Mouse (Mus musculus) lung, adult 18-20 months (tissue): Measurements from ENCODE around the gene Nckap5.

Experiments
- DNase-seq, 2 experiments: peaks; one replicate each; pipeline ENCODE4 v3.0.0; 2022; ENCODE audit warnings: mixed read lengths in 2 of 2

The Nckap5 gene

GRCm38 (mm10) chr1:126547979-126548378, 282.6 kb downstream of the Nckap5 start:
- DNase-seq = no peak

GRCm38 (mm10) chr1:126544471-126544870, 286.1 kb downstream of the Nckap5 start:
- DNase-seq = no peak

DNA sequence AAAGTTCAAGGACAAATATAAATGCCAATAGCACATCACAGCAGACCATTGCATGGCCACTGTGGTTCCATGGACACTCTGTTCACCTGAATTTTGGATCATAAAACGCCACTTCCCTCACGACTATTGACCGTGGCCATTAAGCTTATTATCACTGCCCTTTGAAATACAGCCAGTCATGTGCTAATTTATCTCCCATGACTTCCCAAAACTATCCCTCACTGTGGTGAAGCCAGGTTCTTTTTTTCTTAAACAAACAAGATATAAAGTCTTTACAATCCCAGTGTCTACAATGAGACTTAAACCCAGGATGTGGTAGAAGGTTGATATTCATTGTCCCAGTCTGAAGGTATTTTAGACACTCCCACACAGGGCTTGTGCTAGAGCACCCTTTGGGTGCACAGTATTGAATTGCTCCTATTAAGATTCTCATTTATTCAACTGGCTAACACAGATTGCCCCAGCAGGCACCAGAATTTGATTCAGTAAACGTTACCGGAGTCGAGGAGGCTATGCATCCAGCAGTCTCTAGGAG, 293.3 kb downstream of the Nckap5 start:
- DNase-seq = no peak

- DNase-seq = no peak
These were observed 295.1 kb downstream of the Nckap5 start for GRCm38 (mm10) chr1:126535527-126535926.

GRCm38 (mm10) chr1:126534046-126534445, 296.6 kb downstream of the Nckap5 start:
- no peak for DNase-seq

DNA sequence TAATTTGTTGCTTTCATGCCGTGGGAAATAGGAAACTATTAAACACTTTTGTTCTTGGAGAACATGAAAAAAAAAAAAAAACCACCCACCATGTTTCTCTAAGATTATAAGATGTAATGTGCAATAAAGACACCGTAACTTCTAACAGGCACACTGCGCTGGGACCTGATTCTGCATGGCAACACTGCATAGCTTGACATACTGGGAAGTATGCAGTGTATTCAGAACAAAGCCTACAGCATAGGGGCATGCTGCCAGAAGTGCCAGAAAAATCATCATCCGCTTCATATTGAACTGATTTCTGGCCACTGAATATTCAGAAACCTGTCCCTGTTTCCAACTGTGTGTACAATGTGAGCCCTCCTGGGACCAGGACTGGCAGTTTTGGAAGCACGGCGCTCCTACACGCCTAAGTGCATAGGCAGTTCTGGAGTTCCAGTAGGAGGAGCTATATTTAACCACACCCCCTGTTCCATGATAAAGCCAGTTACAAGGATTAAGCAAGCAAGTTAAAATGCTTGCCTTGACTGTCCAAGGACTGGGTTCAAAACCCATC, 302.5 kb downstream of the Nckap5 start:
- no peak for DNase-seq

DNA sequence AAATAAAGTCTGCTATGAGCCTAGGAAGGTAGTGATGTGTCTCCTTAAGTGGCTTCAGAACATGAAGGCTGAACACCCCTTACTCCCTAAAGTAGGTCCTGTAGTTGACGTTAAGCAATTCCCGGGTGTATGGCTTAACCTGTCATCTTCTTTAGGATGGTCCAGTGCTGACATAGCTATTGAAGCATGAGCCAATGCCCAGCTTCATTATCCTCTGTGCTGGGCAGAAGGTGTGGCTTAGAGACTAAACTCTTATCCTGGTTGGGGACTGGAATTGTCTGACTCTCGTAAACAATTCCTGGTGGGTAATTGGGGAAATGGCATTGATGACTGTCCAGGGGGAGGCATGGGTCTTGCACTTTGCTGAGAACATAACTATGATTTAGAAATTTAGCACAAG, 312.5 kb downstream of the Nckap5 start:
- no peak for DNase-seq

DNA sequence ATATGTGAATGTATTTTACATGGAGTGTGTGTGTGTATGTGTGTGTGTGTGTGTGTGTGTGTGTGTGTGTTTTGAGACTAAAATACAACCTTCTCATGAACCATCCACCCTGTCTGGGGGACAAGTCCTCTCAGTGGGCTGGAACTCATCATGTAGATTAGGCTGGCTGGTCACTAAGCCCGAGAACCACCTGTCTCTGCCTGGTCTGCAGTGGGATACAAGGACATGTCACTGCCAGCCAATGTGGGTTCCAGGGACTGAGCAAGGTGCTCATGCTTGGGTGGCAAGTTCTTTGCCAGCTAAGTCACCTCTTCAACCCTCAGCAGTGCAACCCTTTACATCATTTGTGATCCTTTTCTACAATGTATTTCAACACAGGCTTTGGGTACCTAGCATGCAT, 313.2 kb downstream of the Nckap5 start:
- DNase-seq = no peak

DNA sequence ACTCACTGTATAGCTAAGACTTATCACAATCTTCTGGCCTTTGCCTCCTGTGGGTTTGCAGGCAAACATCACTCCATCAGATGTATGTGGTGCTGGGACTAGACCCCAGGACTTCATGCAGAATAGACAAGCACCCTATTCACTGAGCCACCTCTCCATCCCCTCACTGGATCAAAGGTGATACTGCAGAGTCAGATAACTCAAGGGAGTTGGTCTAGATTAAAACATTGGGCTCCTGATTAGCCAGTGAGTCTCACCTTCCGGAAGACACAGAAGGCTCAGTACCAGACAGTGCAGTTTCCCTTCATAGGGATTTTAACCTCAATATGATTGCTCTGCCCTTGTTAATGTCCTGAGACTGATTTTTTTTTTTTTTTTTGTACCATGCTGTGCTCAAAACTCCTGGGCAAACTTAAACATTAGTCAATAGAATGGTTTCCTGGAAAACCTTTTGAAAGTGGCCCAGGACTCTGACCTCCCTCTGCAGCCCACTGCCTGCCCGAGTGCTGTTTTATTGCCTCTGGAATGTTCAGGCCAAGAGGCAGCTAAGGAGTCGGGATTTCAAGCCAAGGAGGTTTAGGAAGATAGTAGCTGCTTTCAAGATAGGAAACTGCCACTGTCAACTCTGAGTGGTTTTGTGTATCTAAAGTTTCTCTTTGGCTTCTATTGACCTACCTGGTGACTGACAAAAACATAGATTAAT, 315.4 kb downstream of the Nckap5 start:
- no peak for DNase-seq

- no peak for DNase-seq
These were observed 318.7 kb downstream of the Nckap5 start for GRCm38 (mm10) chr1:126511835-126512445.

DNA sequence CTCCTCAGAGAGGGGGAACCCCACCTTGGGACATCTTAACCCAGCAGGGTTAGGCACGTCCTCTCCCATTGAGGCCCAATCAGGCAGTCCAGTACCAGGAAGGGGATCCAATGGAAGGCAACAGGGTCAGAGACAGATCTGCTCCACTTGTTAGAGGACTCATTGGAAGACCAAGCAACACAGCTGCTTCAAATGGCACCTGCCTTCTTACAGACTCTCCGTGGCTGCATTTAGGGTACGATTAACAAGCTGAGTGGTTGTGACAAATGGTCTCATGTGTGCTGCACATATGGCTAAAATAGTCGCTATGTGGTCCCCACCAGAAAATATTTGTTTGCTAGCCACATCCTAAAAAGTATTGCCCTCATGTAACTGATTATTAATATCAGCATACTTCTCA, 325.9 kb downstream of the Nckap5 start:
- DNase-seq = no peak

- DNase-seq = no peak
These were observed 327.9 kb downstream of the Nckap5 start for GRCm38 (mm10) chr1:126502741-126503140.

DNA sequence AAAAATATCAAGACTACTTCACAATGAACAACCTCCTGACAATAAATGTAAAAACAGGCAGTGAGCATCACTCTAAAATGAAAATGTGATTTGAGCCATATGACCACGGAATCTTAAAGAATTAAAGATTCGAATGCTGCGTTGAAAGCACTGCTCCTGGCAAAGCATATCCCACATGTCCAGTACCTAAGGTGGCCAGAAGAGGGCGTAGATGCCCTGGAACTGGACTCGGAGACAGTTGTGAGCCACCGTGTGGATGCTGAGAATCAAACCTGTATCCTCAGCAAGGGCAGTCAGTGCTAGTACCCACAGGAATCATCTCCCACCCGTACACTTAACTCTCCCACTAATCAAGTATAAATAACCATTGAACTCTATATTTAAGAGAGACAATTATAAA, 333.9 kb downstream of the Nckap5 start:
- DNase-seq = no peak

DNA sequence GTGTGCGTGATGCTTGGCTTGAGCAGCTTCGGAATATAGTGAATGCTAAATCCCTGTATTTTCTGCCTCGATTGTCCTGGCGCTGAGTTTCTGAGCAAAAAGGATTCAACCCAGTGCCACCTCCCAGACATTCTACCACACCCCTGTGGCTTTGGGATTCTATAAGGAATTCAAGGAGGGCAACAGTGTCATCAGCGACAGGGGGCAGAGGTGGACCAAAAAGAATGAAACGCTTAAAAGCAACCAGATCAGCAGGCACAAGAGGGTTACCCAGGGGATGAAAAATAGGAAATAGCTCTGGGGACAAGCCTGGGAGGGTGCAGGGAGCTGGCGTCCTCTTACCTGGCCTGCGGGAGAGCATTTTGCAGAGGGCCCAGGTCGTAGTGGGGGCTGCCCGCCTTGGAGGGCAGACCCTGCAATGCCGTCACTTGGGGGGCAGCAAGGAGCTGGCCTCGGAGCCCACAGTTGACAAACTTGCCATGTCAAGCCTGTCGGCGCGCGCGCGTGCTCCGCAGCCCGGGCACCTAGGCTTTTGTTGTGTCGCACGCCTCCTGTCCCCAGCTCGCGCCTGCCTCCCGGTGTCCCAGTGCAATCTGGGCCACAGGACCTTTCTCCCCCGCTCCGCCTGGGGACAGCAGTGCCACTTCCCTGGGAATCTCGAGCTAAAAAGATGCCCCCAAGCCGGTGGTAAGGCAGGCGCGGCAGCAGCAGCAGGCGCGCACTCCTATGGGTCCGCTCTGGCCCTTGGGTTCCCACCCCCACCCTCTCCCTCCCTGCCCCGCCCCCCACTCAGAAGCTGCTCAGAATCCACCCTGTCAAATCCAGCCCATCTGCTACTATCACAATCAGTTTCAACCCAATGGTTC, 338.2 kb downstream of the Nckap5 start:
- DNase-seq = peak; percentile 28 to 33

DNA sequence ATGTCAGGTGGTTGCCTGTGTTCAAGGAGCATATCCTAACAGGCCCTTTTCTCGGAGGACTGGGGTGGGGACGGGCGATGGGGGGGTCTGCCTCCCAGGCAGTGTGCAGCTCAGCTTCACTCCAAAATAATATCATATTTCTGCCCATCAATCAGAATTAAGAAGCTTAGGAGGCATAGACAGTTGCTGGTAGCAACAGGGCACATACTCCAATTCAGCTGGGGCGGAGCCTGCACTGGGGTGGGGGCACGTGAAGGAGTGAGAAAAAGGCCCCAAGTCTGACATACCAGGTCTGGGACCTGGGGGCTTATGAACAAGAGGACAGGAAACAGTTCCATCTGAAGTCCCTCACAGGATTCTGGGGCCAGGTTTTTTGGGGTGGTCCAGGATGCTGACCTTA, 339.2 kb downstream of the Nckap5 start:
- no peak for DNase-seq

GRCm38 (mm10) chr1:126490256-126490655, 340.3 kb downstream of the Nckap5 start:
- DNase-seq = no peak

DNA sequence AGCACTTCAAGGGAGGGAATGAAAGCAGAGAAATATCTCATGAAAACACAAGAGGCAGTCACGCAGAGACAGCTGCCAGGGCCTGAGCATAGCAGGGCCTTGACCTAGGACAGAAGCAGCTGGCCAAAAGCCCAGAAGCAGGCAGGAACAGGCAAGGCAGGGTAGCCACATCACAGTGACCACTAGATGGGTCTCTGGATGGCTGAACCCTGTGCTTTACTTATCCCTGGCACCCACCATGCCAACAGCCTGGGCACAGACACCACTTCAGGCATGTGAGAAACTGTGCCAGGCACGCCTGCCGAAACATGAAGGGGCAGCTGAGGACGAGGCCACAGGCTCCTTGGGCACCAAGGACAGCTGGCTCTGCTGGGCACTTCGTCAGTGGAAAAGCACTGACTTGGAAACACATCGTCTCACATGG, 345.9 kb downstream of the Nckap5 start:
- peak; percentile 52 to 68 for DNase-seq

DNA sequence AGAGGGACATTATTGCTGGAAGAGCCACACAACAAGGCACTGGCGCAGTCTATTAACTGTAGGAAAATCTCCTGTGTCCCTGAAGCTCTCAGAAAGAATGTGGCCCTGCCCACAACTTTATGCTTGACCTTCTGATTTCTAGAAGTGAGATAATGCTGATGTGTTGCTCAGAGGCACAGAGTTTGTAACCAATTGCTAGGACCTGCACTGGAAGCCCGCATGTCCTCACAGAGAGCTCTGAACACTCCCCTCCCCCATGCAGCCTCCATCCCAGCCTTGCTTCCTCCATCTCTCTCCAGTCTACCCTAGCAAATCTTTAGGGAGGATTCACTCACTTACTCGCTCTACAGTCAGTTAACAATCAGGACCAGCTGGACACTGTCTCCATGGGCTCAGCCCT, 346.9 kb downstream of the Nckap5 start:
- no peak for DNase-seq

- no peak for DNase-seq
These were observed 349.0 kb downstream of the Nckap5 start for GRCm38 (mm10) chr1:126481459-126482228.

GRCm38 (mm10) chr1:126473044-126473443, 357.6 kb downstream of the Nckap5 start:
- DNase-seq = no peak

DNA sequence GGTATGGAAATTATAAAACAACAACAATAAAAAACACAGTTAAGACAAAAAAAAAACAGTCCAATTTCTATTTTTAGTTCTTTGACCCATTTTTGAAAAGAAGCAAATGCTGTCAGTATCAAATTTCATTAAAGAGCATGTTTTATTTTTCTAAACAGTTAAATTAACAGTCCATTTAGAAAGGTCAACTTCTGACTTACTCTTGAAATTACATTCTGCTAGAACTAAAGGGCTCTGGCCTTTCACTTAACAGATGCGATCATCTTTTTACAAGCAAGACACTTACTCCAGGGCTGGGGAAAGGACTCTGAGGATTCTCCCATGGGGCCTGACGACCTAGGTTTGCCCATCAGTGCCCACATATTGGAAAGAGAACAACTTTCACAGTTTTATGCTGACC, 359.2 kb downstream of the Nckap5 start:
- no peak for DNase-seq

- DNase-seq = no peak
These were observed 359.7 kb downstream of the Nckap5 start for GRCm38 (mm10) chr1:126470883-126471282.
